Comparison of ENCODE assay signal across 28 mouse cellular contexts in genomic region chr17:85561006-85561405, GRCm38 (mm10). TPM values are rescaled to one million over a fixed set of nuclear protein-coding genes. Genes with fewer than 3 reads are reported as not detected.
A peak's percentile ranks its signal among the peaks of the same experiment; 100 is the strongest.
DNase-seq lines count a peak whose midpoint lies in the region; ATAC-seq lines count a peak whose summit lies in the region.
"Had no signal": no experiment of that assay in that cellular context is flagged by ENCODE, and none has a peak within 500 bp of the region (broad histone marks: within the 10 kb centered on the region; RNA-seq: fewer than 3 reads in every experiment).

No protein-coding gene starts in this region.

- H3K36me3 ChIP-seq in intestine, embryonic 14.5 days (ENCODE audit: control insufficient read depth, insufficient read depth, low read length) = no peaks in the 10 kb centered on the region
- H3K36me3 ChIP-seq in intestine, embryonic 16.5 days (ENCODE audit: control insufficient read depth, insufficient read depth, low read length) = no peaks in the 10 kb centered on the region
- H3K36me3 ChIP-seq in midbrain, embryonic 10.5 days = no peaks in the 10 kb centered on the region
- no peaks in the 10 kb centered on the region for H3K36me3 ChIP-seq in midbrain, embryonic 16.5 days (ENCODE audit: control insufficient read depth, insufficient read depth, low read length)
- H3K36me3 ChIP-seq: embryonic facial prominence, embryonic 12.5 days; embryonic facial prominence, embryonic 15.5 days; forebrain, embryonic 12.5 days; forebrain, embryonic 15.5 days; G1E; heart, embryonic 12.5 days; heart, embryonic 15.5 days; hindbrain, embryonic 10.5 days; hindbrain, embryonic 13.5 days had no signal

- H3K4me1 ChIP-seq in intestine, embryonic 14.5 days (replicated peaks; ENCODE audit: control insufficient read depth, insufficient read depth, low read length) = no peaks in the 10 kb centered on the region
- no peaks in the 10 kb centered on the region for H3K4me1 ChIP-seq in intestine, embryonic 16.5 days (ENCODE audit: control insufficient read depth, insufficient read depth, low read length)
- peaks cover 6% of the 10 kb centered on the region; the same call in 1 of the 2 replicates for H3K4me1 ChIP-seq in midbrain, embryonic 10.5 days
- H3K4me1 ChIP-seq in midbrain, embryonic 16.5 days (ENCODE audit: control insufficient read depth, insufficient read depth, low read length) = no peaks in the 10 kb centered on the region
- H3K4me1 ChIP-seq: embryonic facial prominence, embryonic 12.5 days; embryonic facial prominence, embryonic 15.5 days; forebrain, embryonic 12.5 days; hindbrain, embryonic 10.5 days had no signal

- ATAC-seq in intestine, embryonic 14.5 days (replicated peaks; ENCODE audit: low FRiP score, low TSS enrichment, low read depth) = no peak
- ATAC-seq in intestine, embryonic 16.5 days = no peak
- ATAC-seq in midbrain, embryonic 16.5 days = no peak
- ATAC-seq: forebrain, embryonic 15.5 days; hindbrain, embryonic 16.5 days; Patski had no signal

- 0 out of 2 replicates have a peak, but pooled peaks cover 2% of the 10 kb centered on the region for H3K27me3 ChIP-seq in intestine, embryonic 14.5 days (replicated peaks; ENCODE audit: control insufficient read depth, insufficient read depth, low read length)
- no peaks in the 10 kb centered on the region for H3K27me3 ChIP-seq in intestine, embryonic 16.5 days (replicated peaks; ENCODE audit: control insufficient read depth, insufficient read depth, low read length)
- H3K27me3 ChIP-seq in midbrain, embryonic 10.5 days (ENCODE audit: low read depth, poor library complexity, severe bottlenecking) = no peaks in the 10 kb centered on the region
- H3K27me3 ChIP-seq in midbrain, embryonic 16.5 days (ENCODE audit: control insufficient read depth, insufficient read depth, low read depth, low read length) = no peaks in the 10 kb centered on the region
- H3K27me3 ChIP-seq: CH12.LX; embryonic facial prominence, embryonic 12.5 days; embryonic facial prominence, embryonic 15.5 days; hindbrain, embryonic 13.5 days had no signal

- H3K9ac ChIP-seq in intestine, embryonic 14.5 days (ENCODE audit: low read length) = no peak overlapping the region
- H3K9ac ChIP-seq in intestine, embryonic 16.5 days (ENCODE audit: low read depth, low read length) = no peak overlapping the region
- no peak overlapping the region for H3K9ac ChIP-seq in midbrain, embryonic 16.5 days (ENCODE audit: low read depth, low read length)
- H3K9ac ChIP-seq: embryonic facial prominence, embryonic 12.5 days; embryonic facial prominence, embryonic 15.5 days; forebrain, embryonic 12.5 days; forebrain, embryonic 15.5 days; heart, embryonic 12.5 days; heart, embryonic 15.5 days; hindbrain, embryonic 13.5 days had no signal

- H3K27ac ChIP-seq in intestine, embryonic 14.5 days (ENCODE audit: low read depth) = no peak overlapping the region
- no peak overlapping the region for H3K27ac ChIP-seq in intestine, embryonic 16.5 days (ENCODE audit: low read length)
- H3K27ac ChIP-seq in midbrain, embryonic 10.5 days (replicated peaks) = no peak overlapping the region
- H3K27ac ChIP-seq in midbrain, embryonic 16.5 days (ENCODE audit: low read length) = no peak overlapping the region
- H3K27ac ChIP-seq: embryonic facial prominence, embryonic 12.5 days; embryonic facial prominence, embryonic 15.5 days; forebrain, embryonic 12.5 days; forebrain, embryonic 15.5 days; heart, embryonic 15.5 days; hindbrain, embryonic 10.5 days; hindbrain, embryonic 13.5 days had no signal

- WGBS in intestine, embryonic 14.5 days = 79% methylated on average over 6 of the region's 6 CpGs
- WGBS in intestine, embryonic 16.5 days = 71% methylated on average over 6 of the region's 6 CpGs
- WGBS in midbrain, embryonic 10.5 days = 88% methylated on average over 6 of the region's 6 CpGs
- 79% methylated on average over 6 of the region's 6 CpGs for WGBS in midbrain, embryonic 16.5 days

- no peak overlapping the region for H3K4me2 ChIP-seq in intestine, embryonic 14.5 days (ENCODE audit: low read length)
- no peak overlapping the region for H3K4me2 ChIP-seq in intestine, embryonic 16.5 days (ENCODE audit: low read depth, low read length)
- no peak overlapping the region for H3K4me2 ChIP-seq in midbrain, embryonic 16.5 days (ENCODE audit: low read length)
- H3K4me2 ChIP-seq: embryonic facial prominence, embryonic 12.5 days; embryonic facial prominence, embryonic 15.5 days; forebrain, embryonic 12.5 days; forebrain, embryonic 15.5 days; heart, embryonic 12.5 days; heart, embryonic 15.5 days; hindbrain, embryonic 13.5 days had no signal

- no peak overlapping the region for H3K4me3 ChIP-seq in intestine, embryonic 14.5 days (ENCODE audit: low read depth, low read length)
- no peak overlapping the region for H3K4me3 ChIP-seq in intestine, embryonic 16.5 days (ENCODE audit: low read length)
- no peak overlapping the region for H3K4me3 ChIP-seq in midbrain, embryonic 10.5 days
- no peak overlapping the region for H3K4me3 ChIP-seq in midbrain, embryonic 16.5 days (ENCODE audit: low read depth, low read length)
- H3K4me3 ChIP-seq: embryonic facial prominence, embryonic 12.5 days; embryonic facial prominence, embryonic 15.5 days; forebrain, embryonic 12.5 days; forebrain, embryonic 15.5 days; heart, embryonic 12.5 days; heart, embryonic 15.5 days; hindbrain, embryonic 10.5 days; hindbrain, embryonic 13.5 days had no signal

- H3K9me3 ChIP-seq in intestine, embryonic 14.5 days (ENCODE audit: control insufficient read depth, low read length) = no peaks in the 10 kb centered on the region
- H3K9me3 ChIP-seq in intestine, embryonic 16.5 days (ENCODE audit: control insufficient read depth, low read length) = no peaks in the 10 kb centered on the region
- H3K9me3 ChIP-seq in midbrain, embryonic 10.5 days (replicated peaks) = peaks cover 6% of the 10 kb centered on the region; the same call in 1 of the 2 replicates
- peaks cover 2% of the 10 kb centered on the region; the same call in 1 of the 2 replicates for H3K9me3 ChIP-seq in midbrain, embryonic 16.5 days (replicated peaks; ENCODE audit: control insufficient read depth, low read length, poor library complexity, severe bottlenecking)
- H3K9me3 ChIP-seq: embryonic facial prominence, embryonic 12.5 days; forebrain, embryonic 12.5 days; forebrain, embryonic 15.5 days; heart, embryonic 12.5 days; heart, embryonic 15.5 days had no signal

- DNase-seq in intestine, embryonic 14.5 days (ENCODE audit: low spot score) = peak; percentile 28
- DNase-seq in midbrain, embryonic 10.5 days (ENCODE audit: low spot score) = peak; percentile 7
- peak; percentile 11 to 51 for DNase-seq in urinary bladder, postnatal 4 days (ENCODE audit: low spot score in 2 of 2)
- DNase-seq in urinary bladder, postnatal 14 days (ENCODE audit: low spot score) = no peak
- DNase-seq in B cell, adult 2 months = no peak
- DNase-seq: adrenal gland, postnatal 10 days; adrenal gland, postnatal 36 days; cerebellum, adult 18-20 months; cerebellum, adult 9-10 months; cerebellum, postnatal 14 days; gastrocnemius, postnatal 10 days; gastrocnemius, postnatal 36 days; heart, postnatal 10 days; heart, postnatal 36 days had no signal

RNA-seq across cellular contexts. Expression of gene Six3, which starts 52.4 kb away (rescaled TPM):
- not detected in 2 replicates for polyA plus RNA-seq in intestine, embryonic 14.5 days (2014; fragmentation: Nextera tagmentation; extraction: Ambion mirVana)
- not detected in 2 replicates for polyA plus RNA-seq in intestine, embryonic 16.5 days (2015; fragmentation: Nextera tagmentation; extraction: Ambion mirVana)
- polyA plus RNA-seq in midbrain, embryonic 10.5 days (2016; fragmentation: Nextera tagmentation; extraction: Ambion mirVana) = 4.0 and 7.9 TPM in 2 replicates
- polyA plus RNA-seq in midbrain, embryonic 16.5 days (2015; fragmentation: Nextera tagmentation; extraction: Ambion mirVana) = 19.1 and 24.2 TPM in 2 replicates
- polyA plus RNA-seq: G1E; heart, embryonic 12.5 days; heart, embryonic 15.5 days had no signal

Comparison
In these comparisons a context has a peak if more than half of its experiments do, and no peak if none do; other contexts are left out.
1. DNase-seq: peak in intestine, embryonic 14.5 days (single experiment), midbrain, embryonic 10.5 days (single experiment) and urinary bladder, postnatal 4 days (2 of 2); none in urinary bladder, postnatal 14 days (single experiment) and B cell, adult 2 months (0 of 2).